Mouse (Mus musculus) heart, embryonic 15.5 days (tissue): ENCODE data around the gene Ikbke. TPM values are rescaled to one million over a fixed set of nuclear protein-coding genes. Genes with fewer than 3 reads are reported as not detected.
A peak's percentile ranks its signal among the peaks of the same experiment; 100 is the strongest.

Experiments
- ATAC-seq: fragments of 200-750 bp; cut with Nextera tagmentation; replicated peaks from 2 replicates; pipeline ENCODE4 v1.8.0; 2017; ENCODE audit warnings: low read depth, moderate TSS enrichment; ENCODE audit not compliant: insufficient number of reproducible peaks, insufficient read depth, low FRiP score
- H3K27ac ChIP-seq: fragments of 300-500 bp; sonication (generic); 2 replicates; pipeline ENCODE4 v1.5.1; 2015; ENCODE audit warnings: mild to moderate bottlenecking, inconsistent platforms
- H3K27me3 ChIP-seq: fragments of 300-500 bp; sonication (generic); 2 replicates; pipeline ENCODE4 v1.6.1; 2015; ENCODE audit warnings: inconsistent platforms
- H3K36me3 ChIP-seq: fragments of 300-500 bp; sonication (generic); 2 replicates; pipeline ENCODE4 v1.6.1; 2015; ENCODE audit warnings: mild to moderate bottlenecking, inconsistent platforms
- H3K4me1 ChIP-seq: fragments of 300-500 bp; sonication (generic); replicated peaks from 2 replicates; pipeline ENCODE4 v1.6.1; 2015; ENCODE audit warnings: inconsistent platforms
- H3K4me2 ChIP-seq: fragments of 300-500 bp; sonication (generic); 2 replicates; pipeline ENCODE4 v1.6.1; 2015; ENCODE audit warnings: inconsistent platforms, mild to moderate bottlenecking, moderate library complexity
- H3K4me3 ChIP-seq: fragments of 300-500 bp; sonication (generic); 2 replicates; pipeline ENCODE4 v1.5.1; 2015; ENCODE audit warnings: mild to moderate bottlenecking, inconsistent platforms
- H3K9ac ChIP-seq: fragments of 300-500 bp; sonication (generic); 2 replicates; pipeline ENCODE4 v1.6.1; 2015; ENCODE audit warnings: mild to moderate bottlenecking, inconsistent platforms
- H3K9me3 ChIP-seq: fragments of 300-500 bp; sonication (generic); replicated peaks from 2 replicates; pipeline ENCODE4 v1.6.1; 2016; ENCODE audit warnings: inconsistent platforms
- WGBS: fragments of 180-500 bp; shearing (Covaris S2); methylation state at CpG from one replicate; pipeline ENCODE4 v1.1.7; 2015; ENCODE audit warnings: mixed read lengths; 5-methylcytosine and 5-hydroxymethylcytosine counted together
- polyA plus RNA-seq: library from polyadenylated mRNA; unstranded; fragments of >200 nt; fragmentation: Nextera tagmentation; extraction: Ambion mirVana; gene quantifications from 2 replicates; pipeline ENCODE4 v1.2.1, GENCODE M21; 2015

Gene Ikbke
- polyA plus RNA-seq, 1 experiment from 2014 or later, result 2.4 TPM

DNA sequence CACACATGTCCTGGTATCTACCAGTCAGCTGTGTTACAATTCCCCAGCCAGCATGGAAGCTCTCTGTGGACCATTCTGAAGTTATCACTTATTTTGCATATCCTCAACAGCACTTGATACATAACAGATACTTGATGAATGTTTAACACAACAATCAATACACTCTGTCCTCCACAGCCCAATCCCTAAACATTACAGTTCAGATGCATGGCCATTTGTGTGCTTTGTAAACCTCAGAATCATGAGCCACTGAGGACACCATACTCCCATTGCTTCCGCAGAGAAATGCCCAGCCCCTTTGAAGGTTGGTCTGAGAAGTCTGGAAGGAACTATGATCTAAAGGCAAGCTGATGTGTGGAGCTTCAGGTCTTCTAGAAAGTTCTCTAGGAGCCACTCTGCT lies 67.8 kb downstream of the Ikbke start:
- Histone ChIP-seq H3K9me3 (no peaks in the 10 kb centered on the region), H3K27ac (no peak overlapping the region), H3K9ac (no peak overlapping the region), H3K4me1 (peaks cover 8% of the 10 kb centered on the region), H3K36me3 (no peaks in the 10 kb centered on the region), H3K4me3 (no peak overlapping the region), H3K27me3 (no peaks in the 10 kb centered on the region), H3K4me2 (no peak overlapping the region)
- WGBS, result 79% methylated on average over 1 of the region's 1 CpGs
- no peak for ATAC-seq

DNA sequence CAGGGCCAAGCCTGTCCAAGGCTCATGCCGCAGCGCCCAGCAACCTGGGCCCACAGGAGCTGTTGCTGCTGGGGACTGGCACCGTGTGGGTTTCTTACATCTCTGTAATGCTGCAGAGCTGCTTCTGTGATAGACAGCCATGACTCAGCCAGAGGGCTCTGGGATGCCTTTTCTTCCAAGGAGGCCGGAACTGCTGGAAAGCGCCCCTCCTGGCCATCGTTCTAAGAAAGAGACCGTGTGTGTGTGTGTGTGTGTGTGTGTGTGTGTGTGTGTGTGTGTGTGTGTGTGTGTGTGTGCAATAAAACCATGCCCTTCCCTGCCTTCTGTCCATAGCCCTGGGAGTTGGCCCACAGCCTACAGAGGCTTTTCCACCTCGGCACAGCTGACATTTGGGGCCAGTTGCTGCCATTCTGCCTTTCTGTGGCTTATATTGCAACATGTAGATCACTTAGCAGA lies 69.4 kb downstream of the Ikbke start:
- Histone ChIP-seq H3K9me3 (no peaks in the 10 kb centered on the region), H3K27me3 (no peaks in the 10 kb centered on the region), H3K4me3 (no peak overlapping the region), H3K4me1 (peaks cover 8% of the 10 kb centered on the region), H3K9ac (no peak overlapping the region), H3K4me2 (no peak overlapping the region), H3K27ac (no peak overlapping the region), H3K36me3 (no peaks in the 10 kb centered on the region)
- no peak for ATAC-seq
- WGBS, result 72% methylated on average over 7 of the region's 8 CpGs

DNA sequence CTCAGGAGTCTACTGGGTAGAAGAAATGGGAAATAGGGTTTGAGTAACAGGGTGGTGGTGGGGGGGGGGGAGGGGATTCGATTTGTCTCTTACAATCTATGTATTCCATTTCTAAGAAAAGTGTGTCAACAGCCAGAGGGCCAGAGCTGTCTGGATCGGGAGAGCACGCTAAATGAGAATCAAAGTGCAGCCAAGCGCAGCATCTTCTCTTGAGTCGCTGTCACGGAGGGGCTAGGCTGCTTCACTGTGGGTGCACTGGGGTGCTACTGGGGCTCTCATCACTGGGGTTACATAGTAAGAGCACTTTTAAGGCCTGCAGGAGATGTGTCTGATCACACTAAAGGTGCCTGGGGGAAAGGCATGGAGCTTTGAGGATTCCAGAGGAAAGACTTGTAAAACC lies 70.6 kb downstream of the Ikbke start:
- Histone ChIP-seq H3K36me3 (no peaks in the 10 kb centered on the region), H3K4me3 (no peak overlapping the region)
- 84% methylated on average over 6 of the region's 6 CpGs for WGBS

DNA sequence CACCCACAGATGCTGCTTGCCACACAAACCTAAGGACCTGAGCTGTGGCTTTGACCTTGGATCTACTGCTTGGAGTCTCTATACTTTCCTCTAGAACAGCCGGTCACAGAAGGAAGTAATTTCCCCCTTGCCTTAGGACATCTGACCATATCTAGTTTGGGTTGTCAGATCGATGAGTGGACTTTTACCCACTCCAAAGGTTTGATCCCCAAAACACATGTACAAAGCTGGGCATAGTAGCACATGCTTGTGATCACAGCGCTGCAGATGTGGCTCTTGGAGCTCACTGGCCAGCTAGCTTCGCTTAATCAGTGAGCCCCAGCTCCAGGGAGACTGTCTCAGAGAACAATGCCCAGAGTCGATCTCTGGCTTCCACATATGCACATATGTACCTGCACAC lies 71.3 kb downstream of the Ikbke start:
- 83% methylated on average over 5 of the region's 5 CpGs for WGBS
- Histone ChIP-seq H3K27me3 (no peaks in the 10 kb centered on the region), H3K27ac (no peak overlapping the region), H3K9ac (no peak overlapping the region), H3K9me3 (no peaks in the 10 kb centered on the region), H3K36me3 (no peaks in the 10 kb centered on the region), H3K4me1 (peaks cover 7% of the 10 kb centered on the region), H3K4me2 (no peak overlapping the region), H3K4me3 (no peak overlapping the region)
- no peak for ATAC-seq

More for the DNA sequence above, 70.6 kb downstream of the Ikbke start:
- ATAC-seq, result no peak
- H3K27me3 ChIP-seq, result no peaks in the 10 kb centered on the region
- H3K4me2 ChIP-seq, result no peak overlapping the region
- H3K9ac ChIP-seq, result no peak overlapping the region
- no peaks in the 10 kb centered on the region for H3K9me3 ChIP-seq
- no peak overlapping the region for H3K27ac ChIP-seq
- peaks cover 8% of the 10 kb centered on the region for H3K4me1 ChIP-seq

DNA sequence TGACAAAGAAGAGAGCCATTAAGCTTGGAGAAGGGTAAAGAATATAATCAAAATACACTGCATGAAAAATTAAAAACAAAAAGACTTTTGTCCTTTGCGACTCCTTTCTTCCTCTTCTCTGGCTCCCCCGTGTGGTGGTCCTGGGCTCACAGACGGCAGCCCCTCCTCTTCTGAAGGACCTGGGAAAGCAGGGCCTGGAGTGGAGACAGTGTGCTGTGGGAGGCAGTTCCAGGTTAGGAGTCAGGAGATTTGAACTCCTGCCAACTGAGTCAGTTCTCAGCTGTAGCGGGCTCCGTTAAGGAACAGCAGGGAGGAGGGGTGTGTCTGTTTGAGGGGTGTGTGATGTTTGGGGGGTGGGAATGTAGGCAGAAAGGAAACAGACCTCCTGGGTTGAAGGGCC lies 71.9 kb downstream of the Ikbke start:
- Histone ChIP-seq H3K27ac (no peak overlapping the region), H3K9ac (no peak overlapping the region; the same call in 1 of the 2 replicates), H3K27me3 (no peaks in the 10 kb centered on the region), H3K4me1 (peaks cover 4% of the 10 kb centered on the region; the same call in 1 of the 2 replicates), H3K36me3 (no peaks in the 10 kb centered on the region), H3K9me3 (no peaks in the 10 kb centered on the region), H3K4me2 (no peak overlapping the region), H3K4me3 (no peak overlapping the region)
- peak; percentile 53; the same call in 1 of the 2 replicates for ATAC-seq
- 2% methylated on average over 5 of the region's 5 CpGs for WGBS

DNA sequence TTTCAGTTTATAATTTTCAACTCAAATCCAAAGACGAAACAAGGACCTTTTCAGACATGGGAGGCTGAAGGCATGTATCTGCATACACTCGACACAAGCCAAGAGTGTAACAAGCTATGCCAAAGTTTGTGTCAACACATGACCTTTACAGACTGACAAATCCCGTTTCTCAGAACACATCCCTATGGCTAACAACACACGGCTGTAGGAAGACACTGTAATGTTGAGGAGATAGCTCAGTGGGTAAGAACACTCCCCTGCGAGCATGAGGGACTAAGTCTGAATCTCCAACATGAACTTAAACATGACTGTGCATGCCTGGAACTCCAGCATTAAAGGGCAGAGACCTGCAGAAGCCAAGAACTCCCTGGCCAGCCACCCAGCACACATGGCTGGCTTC lies 73.1 kb downstream of the Ikbke start:
- H3K9ac ChIP-seq, result no peak overlapping the region
- no peaks in the 10 kb centered on the region for H3K9me3 ChIP-seq
- 66% methylated on average over 5 of the region's 5 CpGs for WGBS
- ATAC-seq, result no peak
- no peaks in the 10 kb centered on the region for H3K36me3 ChIP-seq
- H3K4me3 ChIP-seq, result no peak overlapping the region
- H3K27ac ChIP-seq, result no peak overlapping the region
- peaks cover 4% of the 10 kb centered on the region; the same call in 1 of the 2 replicates for H3K4me1 ChIP-seq
- H3K27me3 ChIP-seq, result no peaks in the 10 kb centered on the region
- no peak overlapping the region for H3K4me2 ChIP-seq

DNA sequence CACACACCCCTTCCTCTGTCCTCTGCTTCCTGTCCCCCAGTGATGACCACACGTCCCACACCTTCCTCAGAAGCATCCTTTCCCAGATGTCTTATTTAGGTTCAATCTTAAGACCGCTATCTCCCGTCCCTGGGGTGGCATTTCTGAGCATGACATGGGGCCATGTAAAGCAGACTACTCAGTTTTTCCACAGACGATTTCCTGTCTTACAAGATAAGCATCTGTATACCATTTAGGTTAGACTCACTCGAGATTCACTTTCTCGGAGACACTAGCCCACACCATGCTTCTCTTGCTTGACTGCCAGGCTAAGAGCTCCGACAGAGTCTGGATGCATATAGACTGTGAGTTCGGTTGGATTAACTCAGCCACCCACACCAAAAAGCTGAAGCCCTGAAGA lies 74.9 kb downstream of the Ikbke start:
- Histone ChIP-seq H3K4me3 (no peak overlapping the region), H3K27me3 (no peaks in the 10 kb centered on the region), H3K4me1 (peaks cover 12% of the 10 kb centered on the region), H3K27ac (no peak overlapping the region), H3K9ac (no peak overlapping the region), H3K4me2 (no peak overlapping the region), H3K9me3 (no peaks in the 10 kb centered on the region), H3K36me3 (no peaks in the 10 kb centered on the region)
- WGBS, result 68% methylated on average over 8 of the region's 8 CpGs
- ATAC-seq, result no peak

Other genes starting within 250 kb of the Ikbke start
- gene Mapkapk2, start 181.8 kb downstream of the Ikbke start, polyA plus RNA-seq, result 57.5 and 69.4 TPM in 2 replicates
- gene Dyrk3, start 141.3 kb downstream of the Ikbke start, polyA plus RNA-seq, result 1.7 and 2.5 TPM in 2 replicates
- gene Eif2d, start 126.4 kb downstream of the Ikbke start, polyA plus RNA-seq, result 41.2 and 47.9 TPM in 2 replicates
- 11.0 and 16.0 TPM in 2 replicates for gene Rassf5, start 34.3 kb downstream of the Ikbke start, polyA plus RNA-seq
- gene Srgap2, start 247.7 kb upstream of the Ikbke start, polyA plus RNA-seq, result 10.0 and 15.8 TPM in 2 replicates
- gene Fam72a, start 248.3 kb upstream of the Ikbke start, polyA plus RNA-seq, result 2.4 and 2.7 TPM in 2 replicates